Mouse (Mus musculus) T-helper 1 cell (primary cell): ENCODE measurements at regions not wholly inside any gene's neighbourhood (a gene's known extent, or its start where the extent isn't known, plus 50 kb on each side); places are given as distances from the start of the nearest gene placed in this dataset.

ENCODE experiments used
- in situ Hi-C: fragments of 300-600 bp; cut with MboI, MseI; formaldehyde crosslinking; loops from one replicate; pipeline ENCODE4 v1.15.1; 2025; ENCODE audit warnings: high pct_unique_total_duplicates

- in situ Hi-C loops: no loop called here
These were observed 168.3 kb upstream of the Creb1 start for GRCm38 (mm10) chr1:64364095-64364494.

- in situ Hi-C loops: no loop called here
These were observed 170.3 kb upstream of the Creb1 start for GRCm38 (mm10) chr1:64361959-64362638.

- in situ Hi-C loops: no loop called here
These were observed 189.2 kb upstream of the Creb1 start for GRCm38 (mm10) chr1:64343268-64343667.

GRCm38 (mm10) chr1:64341596-64341995, 190.8 kb upstream of the Creb1 start:
- in situ Hi-C loops: no loop called here

GRCm38 (mm10) chr1:64338575-64338961, 193.9 kb upstream of the Creb1 start:
- in situ Hi-C loops: no loop called here

- in situ Hi-C loops: no loop called here
These were observed 194.5 kb upstream of the Creb1 start for GRCm38 (mm10) chr1:64337619-64338574.

- in situ Hi-C loops: no loop called here
These were observed 200.9 kb upstream of the Creb1 start for GRCm38 (mm10) chr1:64331566-64331965.

GRCm38 (mm10) chr1:64330721-64331120, 201.7 kb upstream of the Creb1 start:
- in situ Hi-C loops: no loop called here

- in situ Hi-C loops: no loop called here
These were observed 200.1 kb upstream of the Klf7 start for GRCm38 (mm10) chr1:64322197-64322596.

- in situ Hi-C loops: no loop called here
These were observed 197.1 kb upstream of the Klf7 start for GRCm38 (mm10) chr1:64319155-64319582.

GRCm38 (mm10) chr1:64318440-64319154, 196.5 kb upstream of the Klf7 start:
- in situ Hi-C loops: no loop called here

GRCm38 (mm10) chr1:64317032-64317636, 195.1 kb upstream of the Klf7 start:
- in situ Hi-C loops: no loop called here

- in situ Hi-C loops: no loop called here
These were observed 189.3 kb upstream of the Klf7 start for GRCm38 (mm10) chr1:64311371-64311770.

- in situ Hi-C loops: no loop called here
These were observed 186.5 kb upstream of the Klf7 start for GRCm38 (mm10) chr1:64308560-64308959.

- in situ Hi-C loops: no loop called here
These were observed 186.0 kb upstream of the Klf7 start for GRCm38 (mm10) chr1:64308088-64308487.

GRCm38 (mm10) chr1:64305427-64306213, 183.5 kb upstream of the Klf7 start:
- in situ Hi-C loops: no loop called here

GRCm38 (mm10) chr1:64302833-64303358, 180.8 kb upstream of the Klf7 start:
- in situ Hi-C loops: loop anchor here (5.0 kb wide), 1 partner anchor 186 kb away; no protein-coding TSS in a partner anchor

- in situ Hi-C loops: loop anchor here (5.0 kb wide), 1 partner anchor 184 kb away; no protein-coding TSS in a partner anchor
These were observed 179.5 kb upstream of the Klf7 start for GRCm38 (mm10) chr1:64301530-64302061.

GRCm38 (mm10) chr1:64300951-64301529, 179.0 kb upstream of the Klf7 start:
- in situ Hi-C loops: loop anchor here (5.0 kb wide), 1 partner anchor 184 kb away; no protein-coding TSS in a partner anchor

- in situ Hi-C loops: no loop called here
These were observed 176.9 kb upstream of the Klf7 start for GRCm38 (mm10) chr1:64298950-64299349.
